Mouse (Mus musculus) C2C12 (cell line): ENCODE measurements around the gene Xlr. TPM values are rescaled to one million over a fixed set of nuclear protein-coding genes. Genes with fewer than 3 reads are reported as not detected.
"Not testable (repeated sequence)": the region's sequence is repeated elsewhere in the genome, so short reads cannot be mapped to it uniquely, and the experiment has no call there.

Experiments
- H3K27me3 ChIP-seq: one replicate; pipeline ENCODE4 v1.6.1; 2011; ENCODE audit not compliant: control insufficient read depth, insufficient read depth, insufficient read length
- H3K36me3 ChIP-seq: one replicate; pipeline ENCODE4 v1.6.1; 2011; ENCODE audit not compliant: control insufficient read depth, insufficient read depth
- H3K4me3 ChIP-seq: one replicate; pipeline ENCODE4 v1.5.1; 2011; ENCODE audit warnings: mild to moderate bottlenecking, control low read depth; ENCODE audit not compliant: poor library complexity, insufficient read depth, severe bottlenecking
- H3K79me2 ChIP-seq: one replicate; pipeline ENCODE4 v1.6.1; 2011; ENCODE audit not compliant: control insufficient read depth, insufficient read depth
- H3K79me3 ChIP-seq: one replicate; pipeline ENCODE4 v1.6.1; 2011; ENCODE audit warnings: low read depth, control low read depth
- H3ac ChIP-seq: one replicate; pipeline ENCODE3; 2011; ENCODE audit warnings: low read depth; ENCODE audit not compliant: control insufficient read depth, insufficient read length
- CEBPB ChIP-seq: IDR thresholded peaks from one replicate; pipeline ENCODE4 v1.6.1; 2011; ENCODE audit warnings: low read depth, mild to moderate bottlenecking, control low read depth, moderate library complexity
- CTCF ChIP-seq: IDR thresholded peaks from one replicate; pipeline ENCODE4 v1.5.1; 2011; ENCODE audit not compliant: control insufficient read depth, insufficient read depth, insufficient read length
- FOSL1 ChIP-seq: IDR thresholded peaks from one replicate; pipeline ENCODE4 v1.8.0; 2011; ENCODE audit warnings: mild to moderate bottlenecking, low read length; ENCODE audit not compliant: poor library complexity, insufficient read depth, severe bottlenecking
- MAX ChIP-seq: IDR thresholded peaks from one replicate; pipeline ENCODE4 v1.6.1; 2011; ENCODE audit warnings: mild to moderate bottlenecking, control low read depth
- MYOD1 ChIP-seq: IDR thresholded peaks from one replicate; pipeline ENCODE4 v1.6.1; 2011; ENCODE audit warnings: low read depth; ENCODE audit not compliant: control insufficient read depth, insufficient read length
- MYOG ChIP-seq: IDR thresholded peaks from one replicate; pipeline ENCODE4 v1.6.1; 2011; ENCODE audit not compliant: control insufficient read depth, insufficient read length; ENCODE audit errors: extremely low read depth
- USF1 ChIP-seq: IDR thresholded peaks from one replicate; pipeline ENCODE4 v1.6.1; 2011; ENCODE audit warnings: low read depth, mild to moderate bottlenecking, control low read depth, moderate library complexity
- long read RNA-seq, 2 experiments: library from polyadenylated mRNA; unstranded; transcript quantifications; one replicate each; pipeline ENCODE4 v2.0.0; 2019 to 2020
- polyA plus RNA-seq: library from polyadenylated mRNA; unstranded; fragments of >200 nt; fragmentation: generic; extraction: Trizol; gene quantifications from one replicate; pipeline ENCODE4 v1.2.1, GENCODE M21; 2012; ENCODE audit warnings: missing spikeins

Gene Xlr
- 29.1 TPM for polyA plus RNA-seq
- long read RNA-seq, experiment 1, transcript Xlr-201 (8 exons, 1,032 nt) = major isoform, 41 of 95 reads
- long read RNA-seq, experiment 1, transcript Xlr-203 (8 exons, 984 nt) = minor isoform, 28 of 95 reads
- long read RNA-seq, experiment 1, partial matches to known transcripts = 7 of 95 reads
- long read RNA-seq, experiment 1, other reads (novel, unspliced or antisense) = 19 of 95 reads
- long read RNA-seq, experiment 2, transcript Xlr-203 (8 exons, 984 nt) = minor isoform, 5 of 20 reads
- long read RNA-seq, experiment 2, transcript Xlr-201 (8 exons, 1,032 nt) = major isoform, 7 of 20 reads
- long read RNA-seq, experiment 2, partial matches to known transcripts = 1 of 20 reads
- long read RNA-seq, experiment 2, other reads (novel, unspliced or antisense) = 7 of 20 reads

- Histone ChIP-seq H3K79me3 (peaks cover 19% of the 10 kb centered on the region), H3K79me2 (peaks cover 26% of the 10 kb centered on the region), H3K4me3 (peak within 1 kb of the TSS; percentile 25), H3ac (peak within 1 kb of the TSS; percentile 53)
- TF ChIP-seq MAX = peak; percentile 62
- not testable (repeated sequence) for H3K36me3 ChIP-seq, H3K27me3 ChIP-seq
Observed at GRCm38 (mm10) chrX:53797519-53797918, at the start of gene Xlr. TSS of gene Xlr (minus strand) at chrX:53797706.

GRCm38 (mm10) chrX:53799074-53799473 lies 1.6 kb upstream of the Xlr start:
- no peaks in the 10 kb centered on the region for H3K27me3 ChIP-seq
- TF ChIP-seq MYOG (no peak), MYOD1 (no peak), FOSL1 (no peak), CTCF (no peak), MAX (no peak), USF1 (no peak), CEBPB (no peak)
- H3K36me3 ChIP-seq = no peaks in the 10 kb centered on the region
- H3ac ChIP-seq = no peak overlapping the region
- H3K4me3 ChIP-seq = no peak overlapping the region
- H3K79me2 ChIP-seq = peaks cover 26% of the 10 kb centered on the region
- peaks cover 13% of the 10 kb centered on the region for H3K79me3 ChIP-seq

- Histone ChIP-seq H3K27me3 (no peaks in the 10 kb centered on the region), H3K36me3 (no peaks in the 10 kb centered on the region), H3K79me2 (no peaks in the 10 kb centered on the region), H3K4me3 (no peak within 1 kb of the TSS), H3K79me3 (no peaks in the 10 kb centered on the region), H3ac (no peak within 1 kb of the TSS)
- TF ChIP-seq MAX (no peak), CEBPB (no peak), MYOG (no peak), MYOD1 (no peak), FOSL1 (no peak), USF1 (no peak), CTCF (no peak)
Observed at GRCm38 (mm10) chrX:53776276-53776675, 21.2 kb downstream of the Xlr start, which contains the start of gene Zfp36l3. TSS of gene Zfp36l3 (minus strand) at chrX:53776394.

GRCm38 (mm10) chrX:53757736-53758135 lies 39.8 kb downstream of the Xlr start, which contains the start of gene 1700013H16Rik:
TSS of gene 1700013H16Rik (minus strand) at chrX:53757831.
- Histone ChIP-seq H3K27me3 (no peaks in the 10 kb centered on the region), H3K4me3 (no peak within 1 kb of the TSS), H3ac (no peak within 1 kb of the TSS), H3K79me3 (no peaks in the 10 kb centered on the region), H3K79me2 (no peaks in the 10 kb centered on the region), H3K36me3 (no peaks in the 10 kb centered on the region)
- TF ChIP-seq MYOG (no peak), FOSL1 (no peak)

- Histone ChIP-seq H3K36me3 (no peaks in the 10 kb centered on the region), H3K79me3 (no peaks in the 10 kb centered on the region), H3K4me3 (no peak overlapping the region), H3K79me2 (no peaks in the 10 kb centered on the region), H3ac (no peak overlapping the region), H3K27me3 (no peaks in the 10 kb centered on the region)
- no peak for TF ChIP-seq FOSL1
- no peak for TF ChIP-seq MAX
- TF ChIP-seq USF1 = no peak
- no peak for TF ChIP-seq MYOD1
- TF ChIP-seq MYOG = no peak
- TF ChIP-seq CTCF = no peak
- TF ChIP-seq CEBPB = no peak
Observed at GRCm38 (mm10) chrX:53752851-53753250, 44.7 kb downstream of the Xlr start.

GRCm38 (mm10) chrX:53728967-53729366 lies 68.5 kb downstream of the Xlr start:
- Histone ChIP-seq H3K79me2 (no peaks in the 10 kb centered on the region), H3ac (no peak overlapping the region), H3K36me3 (no peaks in the 10 kb centered on the region), H3K4me3 (no peak overlapping the region), H3K27me3 (no peaks in the 10 kb centered on the region), H3K79me3 (no peaks in the 10 kb centered on the region)
- TF ChIP-seq CTCF = no peak
- TF ChIP-seq CEBPB = no peak
- TF ChIP-seq MYOG = no peak
- no peak for TF ChIP-seq USF1
- TF ChIP-seq MAX = no peak
- TF ChIP-seq FOSL1 = no peak
- TF ChIP-seq MYOD1 = no peak

Other genes with a start within 250 kb of the Xlr start
- gene Rtl8c, start 189.7 kb downstream of the Xlr start, polyA plus RNA-seq = 3.2 TPM
- not detected for gene Gm14597, start 188.7 kb downstream of the Xlr start, polyA plus RNA-seq
- gene Rtl8a, start 154.0 kb downstream of the Xlr start, polyA plus RNA-seq = 45.6 TPM
- gene Rtl8b, start 127.3 kb downstream of the Xlr start, polyA plus RNA-seq = 53.4 TPM
- gene 4930502E18Rik, start 72.9 kb downstream of the Xlr start, polyA plus RNA-seq = 0.14 TPM
- not detected for gene 1700013H16Rik, start 39.9 kb downstream of the Xlr start, polyA plus RNA-seq
- 0.04 TPM for gene Zfp36l3, start 21.3 kb downstream of the Xlr start, polyA plus RNA-seq